Mouse (Mus musculus) layer of hippocampus, adult 6 months (tissue): ENCODE data around the gene Mrpl54. TPM values are rescaled to one million over a fixed set of nuclear protein-coding genes. Genes with fewer than 3 reads are reported as not detected.

ENCODE experiments used
- long read RNA-seq, 2 experiments: library from polyadenylated mRNA; unstranded; transcript quantifications; one replicate each; pipeline ENCODE4 v2.0.0; 2019 to 2020
- microRNA-seq: library from miRNA; unstranded; fragments of <30 nt; microRNA quantifications from one replicate; pipeline ENCODE4 v1.2.0, GENCODE M21; 2020
- polyA plus RNA-seq: library from polyadenylated mRNA; unstranded; fragments of <200 nt; fragmentation: Nextera tagmentation; gene quantifications from 2 replicates; pipeline ENCODE4 v1.2.3, GENCODE M21; 2021

Gene Mrpl54
- polyA plus RNA-seq, result 119 and 122 TPM in 2 replicates
- long read RNA-seq, experiment 1, transcript Mrpl54-201 (3 exons, 604 nt), result major isoform, 49 of 52 reads
- long read RNA-seq, experiment 1, partial matches to known transcripts, result 1 of 52 reads
- long read RNA-seq, experiment 1, other reads (novel, unspliced or antisense), result 2 of 52 reads
- long read RNA-seq, experiment 2, partial matches to known transcripts, result 0 of 4 reads
- long read RNA-seq, experiment 2, other reads (novel, unspliced or antisense), result 0 of 4 reads

DNA sequence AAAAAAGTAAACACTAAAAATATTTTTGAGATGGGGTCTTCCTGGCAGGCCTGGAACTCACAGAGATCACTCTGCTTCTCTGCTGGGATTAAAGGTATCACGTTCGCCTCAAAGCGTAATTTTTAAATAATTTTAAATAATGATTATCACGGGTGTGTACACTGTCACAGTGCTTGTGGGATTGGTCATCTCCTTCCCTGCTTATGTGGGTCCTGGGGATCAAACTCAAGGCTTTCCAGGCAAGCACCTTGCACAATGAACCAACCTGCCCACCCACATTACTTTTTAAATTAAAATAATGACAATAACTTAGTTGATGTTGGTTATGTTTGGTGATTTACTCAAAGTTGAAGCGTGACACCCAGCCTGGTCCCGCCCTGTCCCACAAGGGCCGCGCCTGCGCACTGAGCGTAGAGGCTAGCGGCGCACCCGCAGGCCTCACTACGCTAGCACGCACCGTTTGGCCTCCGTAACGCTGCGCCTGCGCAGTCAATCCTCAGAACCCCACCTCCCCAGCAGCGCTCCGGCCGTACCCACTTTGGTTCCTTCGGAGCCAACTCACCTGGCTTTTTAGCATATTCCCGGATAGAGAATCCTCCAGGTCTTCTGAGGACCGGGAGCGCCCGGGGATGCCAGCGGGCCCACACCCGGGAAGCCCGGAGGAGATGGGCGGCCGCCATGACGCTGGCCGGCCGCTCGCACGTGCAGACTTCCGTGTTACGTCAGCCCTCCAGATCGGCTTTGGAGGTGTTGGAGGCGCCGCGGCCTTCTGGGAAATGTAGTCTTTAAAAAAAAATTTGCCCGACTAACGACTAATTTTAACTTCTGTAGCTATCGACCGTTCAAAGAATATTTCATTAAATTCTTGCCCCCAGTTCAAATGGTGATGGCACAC is at the start of gene Mrpl54, which contains the start of gene Apba3:
TSS of gene Mrpl54 (minus strand) at position 724 of the 895 bp plus-strand sequence.
TSS of gene Apba3 (plus strand) at position 750 of the 895 bp plus-strand sequence.

DNA sequence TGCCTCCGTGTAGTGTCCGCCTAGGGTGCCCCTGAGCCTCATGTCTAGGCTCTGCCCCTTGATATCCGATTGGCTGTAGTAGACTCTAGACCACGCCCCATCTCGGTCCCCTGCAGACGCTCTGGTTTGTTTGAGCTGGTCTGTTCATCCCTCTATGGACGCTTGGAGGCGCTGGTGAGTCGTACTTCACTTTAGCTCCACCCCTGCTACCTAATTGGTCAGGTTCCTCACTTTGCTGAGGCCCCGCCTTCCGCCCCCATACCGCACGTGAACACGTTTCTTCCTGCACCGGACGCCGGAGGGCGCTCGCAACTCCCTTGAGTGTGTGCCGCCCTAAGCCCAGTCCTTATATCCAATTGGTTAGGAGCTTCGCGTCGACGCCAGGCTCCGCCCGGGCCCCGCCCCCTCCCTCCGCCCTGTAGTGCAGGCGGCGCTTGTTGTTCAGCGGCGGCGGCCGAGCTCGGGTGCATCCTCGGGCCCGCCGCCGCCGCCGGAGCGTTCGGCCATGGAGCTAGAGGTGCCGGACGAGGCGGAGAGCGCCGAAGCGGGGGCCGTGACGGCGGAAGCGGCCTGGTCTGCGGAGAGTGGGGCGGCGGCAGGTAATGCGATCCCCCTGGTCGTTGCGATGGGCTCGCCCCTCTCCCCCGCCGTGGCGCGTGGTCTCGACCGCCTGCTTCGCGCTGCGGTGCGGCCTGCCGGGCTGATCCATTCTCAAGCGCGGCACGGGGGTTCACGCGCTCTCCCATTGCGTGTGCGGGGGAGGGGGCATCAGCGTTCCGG is 26.0 kb upstream of the Mrpl54 start, which contains the start of gene Pip5k1c:
TSS of gene Pip5k1c (plus strand) at position 410 of the 780 bp plus-strand sequence.

DNA sequence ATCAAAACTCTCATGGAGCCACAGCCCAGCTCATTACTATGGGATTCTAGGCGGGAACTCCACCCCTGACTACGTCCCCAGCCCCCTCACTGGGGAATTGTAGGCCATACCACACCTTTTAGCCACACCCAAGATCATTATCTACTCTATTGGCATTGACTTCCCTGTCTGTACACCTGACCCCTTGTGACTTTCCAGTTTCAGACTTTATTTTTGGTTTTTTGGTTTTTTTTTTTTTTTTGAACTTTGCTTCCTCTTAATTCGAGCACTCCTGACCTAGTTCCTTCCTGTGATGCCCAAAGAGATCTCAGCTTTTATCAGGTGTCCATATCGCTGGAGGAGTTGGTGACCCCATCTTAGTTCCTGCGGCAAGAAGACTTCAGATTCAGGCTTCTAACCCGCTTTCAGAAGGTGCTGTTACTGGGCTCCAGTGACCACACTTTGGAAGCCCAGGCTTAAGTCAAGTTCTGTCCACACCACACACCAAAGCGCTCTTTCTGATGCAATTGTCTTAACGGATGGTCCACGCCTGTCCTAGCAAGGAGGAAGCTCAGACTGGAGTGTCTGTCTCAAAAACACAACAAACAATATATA is 24.9 kb upstream of the Mrpl54 start, which contains the start of gene Tjp3:
TSS of gene Tjp3 (minus strand) at position 71 of the 594 bp plus-strand sequence.

DNA sequence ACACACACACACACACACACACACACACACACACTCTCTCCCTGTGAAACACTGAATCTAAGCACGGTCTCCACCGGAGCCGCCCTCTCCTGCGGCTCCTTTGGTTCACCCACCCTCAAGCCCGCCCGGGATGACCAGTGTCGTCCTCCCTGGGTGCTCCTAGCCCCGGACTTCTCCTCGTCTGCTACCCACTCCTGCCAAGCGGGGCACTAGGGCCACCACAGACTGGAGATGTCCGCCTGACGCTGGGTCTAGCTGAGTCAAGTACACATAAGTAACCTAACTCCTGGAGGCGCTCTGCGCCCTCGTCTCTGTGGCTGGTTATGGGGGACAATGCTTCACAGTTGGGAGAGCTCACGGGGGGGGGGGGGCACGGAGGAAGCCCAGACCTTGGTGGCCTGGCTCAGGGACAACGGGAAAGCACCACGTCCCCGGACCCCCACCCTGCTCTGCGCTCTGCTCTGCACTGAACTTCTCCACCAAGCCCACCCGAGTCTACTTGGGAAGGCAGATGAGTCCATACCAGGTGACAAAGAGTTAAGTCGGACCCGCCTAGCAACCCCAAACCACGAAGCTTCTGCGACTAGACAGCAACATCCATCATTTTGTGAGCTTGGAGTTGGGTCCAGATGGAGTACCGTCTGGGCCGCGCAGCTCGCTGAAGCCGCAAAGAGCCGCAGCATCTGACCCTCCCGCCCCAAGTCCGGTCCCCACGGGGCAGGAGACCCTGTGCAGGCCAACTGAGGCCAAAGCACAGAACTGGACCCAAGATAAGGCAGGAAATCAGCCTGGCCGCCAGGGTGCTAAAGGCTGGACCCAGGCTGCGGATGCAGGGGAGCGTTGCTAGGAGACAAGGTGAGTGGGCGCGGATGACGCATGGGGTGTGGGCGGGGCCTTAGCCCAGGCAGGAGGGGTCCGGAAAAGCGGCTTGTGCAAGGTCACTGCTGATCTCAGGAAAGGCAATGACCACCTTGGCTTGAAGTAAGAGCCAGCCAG is 14.0 kb downstream of the Mrpl54 start, which contains the start of gene Matk:
TSS of gene Matk (plus strand) at position 512 of the 996 bp plus-strand sequence.

DNA sequence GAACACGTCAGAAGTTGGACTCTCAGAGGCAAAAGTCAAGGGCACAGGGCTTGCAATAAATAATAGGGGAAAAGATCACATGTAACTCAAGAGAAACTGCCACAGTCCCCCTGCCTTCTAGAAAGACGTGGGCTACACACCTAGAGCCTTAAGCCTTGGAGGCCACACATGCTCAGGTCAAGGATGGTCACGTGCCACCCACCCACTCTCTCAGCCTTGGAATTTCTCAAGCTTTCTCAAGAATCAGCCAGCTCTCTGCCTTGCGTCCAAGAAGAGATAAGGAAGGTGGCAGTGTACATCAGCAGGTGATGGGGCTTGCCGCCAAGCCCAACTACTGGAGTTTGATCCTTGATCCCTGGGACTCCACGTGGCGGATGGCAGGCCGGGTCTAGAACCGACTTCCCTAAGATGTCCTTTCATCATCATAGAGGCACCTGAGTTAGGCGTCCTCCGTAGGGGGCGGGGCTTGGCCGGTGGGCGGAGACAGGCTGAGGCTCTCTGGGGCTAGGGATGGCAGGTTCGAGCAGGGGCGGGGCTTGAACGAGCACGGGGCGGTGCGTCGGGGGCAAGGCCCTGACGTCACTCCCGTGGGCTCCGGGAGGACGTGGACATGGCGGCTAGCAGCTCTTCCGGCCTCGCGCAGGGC is 34.0 kb downstream of the Mrpl54 start, which contains the start of gene Zfr2:
TSS of gene Zfr2 (plus strand) at position 576 of the 646 bp plus-strand sequence.

DNA sequence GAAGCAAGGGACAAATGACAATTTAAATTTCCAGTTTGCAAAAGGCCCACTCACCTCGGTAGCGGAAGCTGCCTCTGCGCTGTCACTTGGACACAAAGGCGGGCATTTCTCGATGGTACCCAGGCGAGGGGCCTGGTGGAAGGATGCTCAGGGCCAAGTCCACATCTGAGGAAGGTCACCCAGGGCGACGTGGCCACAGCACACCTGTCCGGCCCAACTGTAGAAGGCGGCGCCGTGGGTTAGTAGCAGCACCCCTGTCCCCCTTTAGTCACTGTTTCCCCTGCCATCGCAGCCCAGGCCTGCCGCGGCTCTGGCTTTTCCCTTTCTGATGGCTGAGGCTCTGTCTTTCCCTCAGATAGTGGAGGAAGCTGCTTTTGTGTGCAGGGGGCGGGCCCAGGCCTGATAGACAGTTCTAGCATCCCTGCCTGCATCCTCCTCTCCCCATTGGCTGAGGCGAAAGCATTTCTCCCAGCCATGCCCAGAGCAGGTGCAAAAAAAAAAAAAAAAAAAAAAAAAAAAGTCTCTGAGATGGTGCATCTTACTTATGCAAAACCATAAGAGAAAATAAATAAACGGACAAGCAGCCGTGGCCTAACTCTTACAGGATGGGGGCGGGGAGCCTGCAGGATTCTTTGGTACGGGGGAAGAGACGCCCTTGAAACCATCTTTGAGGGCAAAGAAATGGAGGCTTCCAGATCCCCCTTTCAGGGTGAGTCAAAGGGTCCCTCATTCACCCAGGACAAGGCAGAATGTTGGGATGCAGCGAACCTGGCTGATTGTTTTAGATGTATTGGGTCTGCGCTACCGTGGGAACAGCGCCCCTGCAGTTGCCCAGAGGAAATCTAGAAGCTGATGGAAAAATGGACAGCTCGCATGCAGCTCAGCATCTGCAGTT is 36.0 kb downstream of the Mrpl54 start, which contains the start of gene Atcay:
TSS of gene Atcay (minus strand) at position 396 of the 895 bp plus-strand sequence.

Small RNA genes lying within 50 kb of the gene (microRNA-seq; reads per million reads assigned to microRNA genes)
- 51.5 reads per million, percentile 51 among the genes with 10 or more reads in this experiment for gene Mir3057

Other genes with a start within 250 kb of the Mrpl54 start
- 47.4 and 57.4 TPM in 2 replicates for gene Diras1, start 241.3 kb downstream of the Mrpl54 start, polyA plus RNA-seq
- gene Slc39a3, start 229.5 kb downstream of the Mrpl54 start, polyA plus RNA-seq, result 33.3 and 38.9 TPM in 2 replicates
- 251 and 255 TPM in 2 replicates for gene Sgta, start 206.8 kb downstream of the Mrpl54 start, polyA plus RNA-seq
- 19.6 and 20.0 TPM in 2 replicates for gene Thop1, start 196.9 kb downstream of the Mrpl54 start, polyA plus RNA-seq
- gene Creb3l3, start 168.1 kb downstream of the Mrpl54 start, polyA plus RNA-seq, result 1.1 and 1.4 TPM in 2 replicates
- 109 and 133 TPM in 2 replicates for gene Map2k2, start 161.0 kb downstream of the Mrpl54 start, polyA plus RNA-seq
- 87.7 and 94.4 TPM in 2 replicates for gene Zbtb7a, start 131.7 kb downstream of the Mrpl54 start, polyA plus RNA-seq
- 15.8 and 17.3 TPM in 2 replicates for gene Pias4, start 99.0 kb downstream of the Mrpl54 start, polyA plus RNA-seq
- 609 and 694 TPM in 2 replicates for gene Eef2, start 90.3 kb downstream of the Mrpl54 start, polyA plus RNA-seq
- gene Dapk3, start 83.9 kb downstream of the Mrpl54 start, polyA plus RNA-seq, result 3.5 and 5.3 TPM in 2 replicates
- not detected in 2 replicates for gene 4930442H23Rik, start 83.1 kb downstream of the Mrpl54 start, polyA plus RNA-seq
- not detected in 2 replicates for gene Nmrk2, start 64.9 kb downstream of the Mrpl54 start, polyA plus RNA-seq
- 47.2 and 52.7 TPM in 2 replicates for gene Atcay, start 36.1 kb downstream of the Mrpl54 start, polyA plus RNA-seq
- 33.7 and 36.7 TPM in 2 replicates for gene Zfr2, start 33.8 kb downstream of the Mrpl54 start, polyA plus RNA-seq
- gene Matk, start 14.0 kb downstream of the Mrpl54 start, polyA plus RNA-seq, result 145 and 170 TPM in 2 replicates
- 20.9 and 24.9 TPM in 2 replicates for gene Apba3, start within 50 bp of the Mrpl54 start, polyA plus RNA-seq
- gene Tjp3, start 24.6 kb upstream of the Mrpl54 start, polyA plus RNA-seq, result 1.1 and 4.3 TPM in 2 replicates
- gene Pip5k1c, start 26.0 kb upstream of the Mrpl54 start, polyA plus RNA-seq, result 48.2 and 55.7 TPM in 2 replicates
- 13.5 and 13.9 TPM in 2 replicates for gene Cactin, start 54.2 kb upstream of the Mrpl54 start, polyA plus RNA-seq
- 1.4 and 1.7 TPM in 2 replicates for gene Tbxa2r, start 61.8 kb upstream of the Mrpl54 start, polyA plus RNA-seq
- 0.60 and 0.80 TPM in 2 replicates for gene Gipc3, start 76.3 kb upstream of the Mrpl54 start, polyA plus RNA-seq
- gene Hmg20b, start 83.5 kb upstream of the Mrpl54 start, polyA plus RNA-seq, result 28.5 TPM in 2 replicates
- gene Mfsd12, start 90.6 kb upstream of the Mrpl54 start, polyA plus RNA-seq, result 9.2 and 10.7 TPM in 2 replicates
- not detected in 2 replicates for gene 4930404N11Rik, start 98.9 kb upstream of the Mrpl54 start, polyA plus RNA-seq
- gene Fzr1, start 111.6 kb upstream of the Mrpl54 start, polyA plus RNA-seq, result 62.7 and 65.6 TPM in 2 replicates
- 178 and 192 TPM in 2 replicates for gene Dohh, start 117.5 kb upstream of the Mrpl54 start, polyA plus RNA-seq
- 4.3 and 4.7 TPM in 2 replicates for gene Gm48551, start 117.5 kb upstream of the Mrpl54 start, polyA plus RNA-seq
- 1.3 TPM in 1 of 2 replicates, not detected in the other for gene Gm48552, start 122.1 kb upstream of the Mrpl54 start, polyA plus RNA-seq
- 2.8 and 3.4 TPM in 2 replicates for gene Smim24, start 126.1 kb upstream of the Mrpl54 start, polyA plus RNA-seq
- 22.5 and 25.0 TPM in 2 replicates for gene Nfic, start 188.7 kb upstream of the Mrpl54 start, polyA plus RNA-seq
- 60.5 and 83.1 TPM in 2 replicates for gene Celf5, start 215.8 kb upstream of the Mrpl54 start, polyA plus RNA-seq
- 45.3 and 46.2 TPM in 2 replicates for gene Ncln, start 229.5 kb upstream of the Mrpl54 start, polyA plus RNA-seq
- gene S1pr4, start 233.2 kb upstream of the Mrpl54 start, polyA plus RNA-seq, result 0.43 and 0.55 TPM in 2 replicates